Mouse (Mus musculus): ENCODE results near the gene Gmnn.

- no peak for TF ChIP-seq ZNF384 (IDR thresholded peaks at IDR 0.05; ENCODE audit: low read depth, low read length)
- no peak for TF ChIP-seq ZC3H11A (IDR thresholded peaks at IDR 0.05; ENCODE audit: borderline replicate concordance, low read depth, low read length)
Observed at GRCm38 (mm10) chr13:24781916-24782315, 20.2 kb upstream of the Gmnn start.
